Mouse (Mus musculus): ENCODE data around the gene Zfp282. TPM values are rescaled to one million over a fixed set of nuclear protein-coding genes. Genes with fewer than 3 reads are reported as not detected.
"Not testable (repeated sequence)": the region's sequence is repeated elsewhere in the genome, so short reads cannot be mapped to it uniquely, and the experiment has no call there.

Zfp282 gene
- 1 to 10 TPM; 7.0 to 9.2 TPM for total RNA-seq (2021)
- polyA plus RNA-seq (2012; rRNA removed) = 6.9 and 7.1 TPM in 2 replicates
- long read RNA-seq, full-length matches to known transcripts = 9 of 11 reads
- long read RNA-seq, partial matches to known transcripts = 2 of 11 reads
- long read RNA-seq, other reads (novel, unspliced or antisense) = 0 of 11 reads

- no peak for DNase-seq
Observed at GRCm38 (mm10) chr6:47877058-47877457, at the start of gene Zfp282. Zfp282 (plus strand) TSS chr6:47877204.

- no peak for DNase-seq
Observed at GRCm38 (mm10) chr6:47827462-47827861, 49.5 kb upstream of the Zfp282 start.

- DNase-seq = no peak
Observed at GRCm38 (mm10) chr6:47828950-47829349, 48.1 kb upstream of the Zfp282 start.

GRCm38 (mm10) chr6:47830104-47831078, 46.6 kb upstream of the Zfp282 start, which contains the start of gene Zfp786:
Zfp786 (minus strand) TSS chr6:47830867.
- peak; percentile 93 for DNase-seq

- peak; percentile 37 for DNase-seq
Observed at GRCm38 (mm10) chr6:47832220-47832619, 44.8 kb upstream of the Zfp282 start.

GRCm38 (mm10) chr6:47835482-47835983, 41.5 kb upstream of the Zfp282 start, which contains the start of gene Zfp398:
Zfp398 (plus strand) TSS chr6:47835661.
- DNase-seq = peak; percentile 97

GRCm38 (mm10) chr6:47835984-47836521, 41.0 kb upstream of the Zfp282 start:
- peak; percentile 82 for DNase-seq

GRCm38 (mm10) chr6:47837630-47838029, 39.4 kb upstream of the Zfp282 start:
- no peak for DNase-seq

GRCm38 (mm10) chr6:47841077-47841476, 35.9 kb upstream of the Zfp282 start:
- DNase-seq = no peak

- DNase-seq = no peak
Observed at GRCm38 (mm10) chr6:47841831-47842230, 35.2 kb upstream of the Zfp282 start.

- DNase-seq = no peak
Observed at GRCm38 (mm10) chr6:47842337-47842736, 34.7 kb upstream of the Zfp282 start.

GRCm38 (mm10) chr6:47845779-47846178, 31.2 kb upstream of the Zfp282 start:
- DNase-seq = no peak

- no peak for DNase-seq
Observed at GRCm38 (mm10) chr6:47857241-47857640, 19.8 kb upstream of the Zfp282 start.

GRCm38 (mm10) chr6:47857729-47858128, 19.3 kb upstream of the Zfp282 start:
- DNase-seq = not testable (repeated sequence)

- DNase-seq = no peak
Observed at GRCm38 (mm10) chr6:47872266-47872665, 4.7 kb upstream of the Zfp282 start.

- DNase-seq = peak; percentile 96
Observed at GRCm38 (mm10) chr6:47877461-47878132, 593 bp downstream of the Zfp282 start.

- DNase-seq = no peak
Observed at GRCm38 (mm10) chr6:47878133-47878514, 1.1 kb downstream of the Zfp282 start.

GRCm38 (mm10) chr6:47878593-47878992, 1.6 kb downstream of the Zfp282 start:
- DNase-seq = no peak

- DNase-seq = no peak
Observed at GRCm38 (mm10) chr6:47879049-47879716, 2.2 kb downstream of the Zfp282 start.

- no peak for DNase-seq
Observed at GRCm38 (mm10) chr6:47880166-47880565, 3.2 kb downstream of the Zfp282 start.

- DNase-seq = no peak
Observed at GRCm38 (mm10) chr6:47888812-47889383, 11.9 kb downstream of the Zfp282 start.
